Mouse (Mus musculus) forebrain, embryonic 16.5 days (tissue): ENCODE measurements around the gene Grm2. TPM values are rescaled to one million over a fixed set of nuclear protein-coding genes. Genes with fewer than 3 reads are reported as not detected.

Experiments used
- ATAC-seq: fragments of 200-750 bp; cut with Nextera tagmentation; 2 replicates; pipeline ENCODE4 v1.8.0; 2017; ENCODE audit warnings: mild to moderate bottlenecking, moderate library complexity
- H3K27ac ChIP-seq: fragments of 300-500 bp; sonication (generic); 2 replicates; pipeline ENCODE4 v1.5.1; 2014; ENCODE audit warnings: low read length, control low read depth
- H3K27me3 ChIP-seq: fragments of 300-500 bp; sonication (generic); replicated peaks from 2 replicates; pipeline ENCODE4 v1.6.1; 2014; ENCODE audit warnings: low read length; ENCODE audit not compliant: control insufficient read depth, insufficient read depth
- H3K36me3 ChIP-seq: fragments of 300-500 bp; sonication (generic); 2 replicates; pipeline ENCODE4 v1.6.1; 2014; ENCODE audit not compliant: control insufficient read depth, insufficient read depth
- H3K4me1 ChIP-seq: fragments of 300-500 bp; sonication (generic); replicated peaks from 2 replicates; pipeline ENCODE4 v1.6.1; 2014; ENCODE audit warnings: low read length; ENCODE audit not compliant: control insufficient read depth, insufficient read depth
- H3K4me2 ChIP-seq: fragments of 300-500 bp; sonication (generic); 2 replicates; pipeline ENCODE4 v1.6.1; 2014; ENCODE audit warnings: mild to moderate bottlenecking, low read length, control low read depth
- H3K4me3 ChIP-seq: fragments of 300-500 bp; sonication (generic); replicated peaks from 2 replicates; pipeline ENCODE4 v1.5.1; 2014; ENCODE audit warnings: mild to moderate bottlenecking, low read length, control low read depth
- H3K9ac ChIP-seq: fragments of 300-500 bp; sonication (generic); replicated peaks from 2 replicates; pipeline ENCODE4 v1.6.1; 2014; ENCODE audit warnings: low read depth, low read length, control low read depth
- H3K9me3 ChIP-seq: fragments of 300-500 bp; sonication (generic); 2 replicates; pipeline ENCODE4 v1.6.1; 2016; ENCODE audit warnings: low read length; ENCODE audit not compliant: control insufficient read depth
- WGBS: fragments of 180-500 bp; shearing (Covaris S2); extraction: QIAGEN DNeasy Blood & Tissue Kit; methylation state at CpG from one replicate; pipeline ENCODE4 v1.1.7; 2014; 5-methylcytosine and 5-hydroxymethylcytosine counted together
- polyA plus RNA-seq: library from polyadenylated mRNA; unstranded; fragments of >200 nt; fragmentation: Nextera tagmentation; extraction: Ambion mirVana; gene quantifications from 2 replicates; pipeline ENCODE4 v1.2.1, GENCODE M21; 2015

Grm2 gene
- 10.2 and 14.1 TPM in 2 replicates for polyA plus RNA-seq

DNA sequence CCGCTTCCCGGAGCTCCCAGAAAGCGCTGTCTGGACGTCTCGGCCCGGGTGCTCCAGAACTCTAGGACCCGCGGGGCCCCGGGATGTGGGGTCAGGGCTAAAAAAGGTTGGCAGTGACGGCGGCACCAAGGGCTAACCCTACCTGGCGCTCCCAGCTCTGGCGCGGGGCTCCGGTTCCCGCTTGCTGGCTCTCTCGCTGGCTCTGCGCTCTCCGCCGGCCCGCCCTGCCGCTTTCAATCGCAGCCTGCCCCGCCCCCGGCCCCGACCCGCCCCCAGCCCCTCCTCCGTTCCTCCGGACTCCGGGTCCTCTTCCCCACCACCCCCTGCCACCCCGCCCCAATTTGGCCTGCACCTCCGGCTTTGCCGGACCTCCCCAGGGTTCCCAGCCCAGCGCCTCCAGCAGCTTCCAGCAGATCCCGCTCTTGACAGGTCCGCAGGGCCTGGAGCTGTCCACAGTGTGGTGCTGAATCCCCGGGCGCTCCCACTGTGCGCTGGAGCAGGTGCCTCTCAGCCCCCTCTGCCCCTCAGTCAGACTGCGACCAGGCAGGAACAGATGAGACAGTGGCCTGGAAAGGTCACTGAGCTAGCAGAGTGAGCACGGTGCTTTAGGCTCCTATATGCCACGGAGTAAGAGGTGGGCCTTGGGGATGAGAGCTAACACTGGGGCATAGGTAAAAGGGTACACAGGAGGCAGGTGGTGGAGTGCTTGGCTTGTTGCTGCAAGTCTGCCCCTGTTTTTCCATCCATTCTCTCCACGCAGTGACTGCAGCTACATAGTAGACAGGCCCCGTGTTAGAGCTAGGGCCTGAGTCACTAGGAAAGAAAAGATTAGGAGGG, at the start of gene Grm2:
Grm2 (minus strand) TSS at position 199 of the 837 bp plus-strand sequence.
- Histone ChIP-seq H3K9ac (peak within 1 kb of the TSS; percentile 78), H3K4me3 (peak within 1 kb of the TSS; percentile 58), H3K4me1 (peaks cover 13% of the 10 kb centered on the region), H3K36me3 (no peaks in the 10 kb centered on the region), H3K27me3 (peaks cover 15% of the 10 kb centered on the region), H3K27ac (no peak within 1 kb of the TSS), H3K9me3 (no peaks in the 10 kb centered on the region), H3K4me2 (peak within 1 kb of the TSS; percentile 67)
- peak; percentile 61 for ATAC-seq
- WGBS, result under 1% methylated on average over 40 of the region's 44 CpGs

GRCm38 (mm10) chr9:106692973-106693481, 37.1 kb upstream of the Grm2 start:
- H3K9me3 ChIP-seq, result no peaks in the 10 kb centered on the region
- peaks cover 11% of the 10 kb centered on the region; the same call in 1 of the 2 replicates for H3K36me3 ChIP-seq
- H3K27me3 ChIP-seq, result no peaks in the 10 kb centered on the region
- no peak overlapping the region for H3K27ac ChIP-seq
- ATAC-seq, result no peak
- no peak overlapping the region for H3K9ac ChIP-seq
- no peak overlapping the region for H3K4me2 ChIP-seq
- WGBS, result 87% methylated on average over 11 of the region's 11 CpGs
- no peak overlapping the region for H3K4me3 ChIP-seq
- H3K4me1 ChIP-seq, result no peaks in the 10 kb centered on the region

DNA sequence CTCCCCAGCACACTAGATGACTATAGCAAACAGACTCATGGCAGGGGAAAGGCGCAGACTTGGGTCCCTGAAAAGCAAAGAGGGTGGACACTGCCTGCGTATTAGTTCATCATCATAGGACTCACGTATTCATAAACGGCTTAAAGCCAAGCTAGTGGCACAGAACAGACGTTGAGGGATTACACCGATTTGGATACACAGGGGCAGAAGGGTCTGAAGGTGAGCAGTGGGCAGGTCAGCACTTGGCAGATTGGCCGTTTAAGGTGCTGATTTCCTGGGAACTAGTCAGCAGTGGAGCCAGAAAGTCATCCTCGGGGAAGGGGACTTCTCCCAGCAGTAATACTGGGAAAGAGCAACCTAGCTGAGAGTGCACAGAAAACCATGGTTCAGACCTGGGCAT, 33.0 kb upstream of the Grm2 start:
- H3K27ac ChIP-seq, result no peak overlapping the region
- no peaks in the 10 kb centered on the region for H3K27me3 ChIP-seq
- no peaks in the 10 kb centered on the region for H3K9me3 ChIP-seq
- H3K36me3 ChIP-seq, result peaks cover 8% of the 10 kb centered on the region; the same call in 1 of the 2 replicates
- no peak overlapping the region for H3K9ac ChIP-seq
- no peak for ATAC-seq
- peaks cover 19% of the 10 kb centered on the region for H3K4me1 ChIP-seq
- H3K4me3 ChIP-seq, result no peak overlapping the region
- H3K4me2 ChIP-seq, result no peak overlapping the region
- 89% methylated on average over 8 of the region's 8 CpGs for WGBS

DNA sequence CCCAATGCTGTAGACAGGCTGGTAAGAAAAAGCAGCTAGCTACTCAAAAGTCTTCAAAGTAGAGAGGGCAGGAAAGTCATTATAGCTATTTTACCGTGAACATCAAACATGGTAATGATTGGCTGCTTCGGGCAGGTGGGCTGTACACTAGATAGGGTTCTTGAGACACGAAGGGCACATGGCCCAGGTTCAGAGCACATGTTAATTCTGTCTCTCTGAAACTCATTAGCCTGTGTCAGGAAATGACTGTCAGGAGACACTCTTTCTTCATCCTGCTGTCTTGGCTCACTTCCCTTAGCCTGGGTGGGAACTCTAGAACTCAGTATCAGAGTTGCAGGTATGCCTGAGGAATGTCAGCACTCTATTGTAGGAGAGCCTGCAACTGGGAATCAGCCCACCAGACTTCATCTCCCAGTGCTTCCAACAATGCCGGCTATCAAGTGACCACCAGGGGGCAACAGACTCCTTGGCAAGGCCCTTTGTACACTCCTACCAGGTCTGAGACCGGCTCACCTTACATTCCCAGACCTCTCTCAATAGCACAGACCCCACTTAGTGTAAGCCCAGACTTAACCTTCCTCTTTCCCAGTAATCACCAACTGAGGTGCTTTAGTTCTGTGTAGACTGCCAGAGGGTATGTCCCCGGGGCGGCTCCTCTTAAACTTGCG, 31.2 kb upstream of the Grm2 start:
- Histone ChIP-seq H3K27ac (no peak overlapping the region), H3K9ac (no peak overlapping the region), H3K9me3 (no peaks in the 10 kb centered on the region), H3K4me2 (no peak overlapping the region), H3K36me3 (no peaks in the 10 kb centered on the region), H3K4me3 (no peak overlapping the region), H3K27me3 (no peaks in the 10 kb centered on the region), H3K4me1 (peaks cover 19% of the 10 kb centered on the region)
- 30% methylated on average over 8 of the region's 8 CpGs for WGBS
- ATAC-seq, result peak; percentile 20; the same call in 1 of the 2 replicates

GRCm38 (mm10) chr9:106685249-106686101, 29.6 kb upstream of the Grm2 start, which contains the start of gene Tex264:
TSS of gene Tex264 (minus strand) at chr9:106685927.
- Histone ChIP-seq H3K9ac (peak within 1 kb of the TSS; percentile 82), H3K27ac (peak within 1 kb of the TSS; percentile 46; the same call in 1 of the 2 replicates), H3K4me3 (peak within 1 kb of the TSS; percentile 90), H3K4me2 (peak within 1 kb of the TSS; percentile 94), H3K9me3 (no peaks in the 10 kb centered on the region), H3K4me1 (peaks cover 19% of the 10 kb centered on the region), H3K27me3 (no peaks in the 10 kb centered on the region), H3K36me3 (0 out of 2 replicates have a peak, but pooled peaks cover 3% of the 10 kb centered on the region)
- peak; percentile 93 for ATAC-seq
- under 1% methylated on average over 69 of the region's 86 CpGs for WGBS

- Histone ChIP-seq H3K4me1 (peaks cover 19% of the 10 kb centered on the region), H3K4me2 (peak overlapping the region; percentile 94), H3K36me3 (0 out of 2 replicates have a peak, but pooled peaks cover 3% of the 10 kb centered on the region), H3K4me3 (peak overlapping the region; percentile 90), H3K9me3 (no peaks in the 10 kb centered on the region), H3K9ac (peak overlapping the region; percentile 82), H3K27me3 (no peaks in the 10 kb centered on the region), H3K27ac (no peak overlapping the region)
- 4% methylated on average over 11 of the region's 14 CpGs for WGBS
- ATAC-seq, result peak; percentile 2; the same call in 1 of the 2 replicates
These were observed 29.0 kb upstream of the Grm2 start for GRCm38 (mm10) chr9:106684918-106685248.

DNA sequence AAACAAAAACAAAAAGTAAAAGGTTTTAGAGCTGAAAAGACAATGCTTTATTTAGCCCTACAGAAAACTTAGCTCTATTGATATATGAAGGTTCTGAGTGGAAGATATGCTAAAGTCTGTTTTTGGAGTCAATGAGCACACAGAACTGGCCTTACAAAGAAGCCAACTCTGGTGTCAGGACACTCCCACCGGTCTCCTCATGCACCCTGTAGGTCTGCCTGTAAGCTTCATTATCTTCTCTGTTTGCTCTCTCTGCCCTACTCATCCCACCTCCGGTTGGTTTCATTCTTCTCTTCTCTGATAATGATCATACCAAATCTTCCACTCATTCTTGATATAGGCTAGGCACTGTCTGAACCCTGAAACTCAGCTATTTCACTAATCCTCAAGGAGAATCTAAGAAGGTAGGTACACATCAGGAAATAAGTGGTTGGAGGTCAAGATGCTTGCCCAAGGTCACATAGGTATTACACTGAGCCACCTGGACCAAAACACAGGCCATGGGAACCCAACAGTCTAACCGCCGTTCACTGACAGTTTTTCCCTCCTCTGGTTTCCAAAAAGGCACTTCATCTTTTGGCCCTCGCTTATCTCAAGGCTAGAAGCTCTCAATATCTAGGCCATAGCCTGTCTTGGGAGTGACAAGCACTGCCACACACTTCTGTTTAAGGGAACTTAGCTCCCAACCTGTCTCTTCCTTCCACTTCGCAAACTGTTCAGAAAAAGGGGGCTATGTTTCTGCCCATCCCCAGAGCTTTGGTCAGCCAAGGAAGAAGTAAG, 28.4 kb upstream of the Grm2 start:
- no peak for ATAC-seq
- H3K4me3 ChIP-seq, result peak overlapping the region; percentile 90
- peak overlapping the region; percentile 82; the same call in 1 of the 2 replicates for H3K9ac ChIP-seq
- peak overlapping the region; percentile 94 for H3K4me2 ChIP-seq
- H3K9me3 ChIP-seq, result no peaks in the 10 kb centered on the region
- H3K27me3 ChIP-seq, result no peaks in the 10 kb centered on the region
- H3K36me3 ChIP-seq, result peaks cover 3% of the 10 kb centered on the region; the same call in 1 of the 2 replicates
- WGBS, result 84% methylated on average over 6 of the region's 6 CpGs
- H3K27ac ChIP-seq, result no peak overlapping the region
- H3K4me1 ChIP-seq, result peaks cover 19% of the 10 kb centered on the region

DNA sequence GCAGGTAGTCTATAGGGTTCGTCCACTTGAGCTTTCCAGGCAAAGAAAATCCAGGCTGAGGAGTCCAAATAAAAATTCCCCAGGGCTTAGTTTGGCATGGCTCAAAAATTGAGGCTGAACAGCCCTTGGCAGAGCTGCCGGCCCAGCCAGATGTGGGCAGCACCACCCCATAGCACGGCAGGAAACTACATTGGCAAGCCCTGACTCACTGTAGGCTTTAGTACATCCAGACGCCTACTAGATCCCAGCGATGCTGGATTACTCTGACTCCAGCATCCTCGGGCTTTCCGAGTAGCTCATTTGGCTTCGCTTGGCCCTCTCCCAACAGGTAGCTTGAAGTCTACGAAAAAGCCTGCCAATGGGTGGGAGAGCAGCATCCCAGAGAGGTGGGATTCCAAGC, 25.1 kb upstream of the Grm2 start:
- H3K27ac ChIP-seq, result no peak overlapping the region
- peaks cover 12% of the 10 kb centered on the region for H3K4me1 ChIP-seq
- WGBS, result 89% methylated on average over 9 of the region's 9 CpGs
- no peak overlapping the region for H3K9ac ChIP-seq
- H3K9me3 ChIP-seq, result no peaks in the 10 kb centered on the region
- no peaks in the 10 kb centered on the region for H3K27me3 ChIP-seq
- ATAC-seq, result no peak
- H3K36me3 ChIP-seq, result peaks cover 6% of the 10 kb centered on the region; the same call in 1 of the 2 replicates
- H3K4me3 ChIP-seq, result no peak overlapping the region
- H3K4me2 ChIP-seq, result no peak overlapping the region
